Mouse (Mus musculus) olfactory bulb, adult 2 months (tissue): ENCODE measurements at regions not wholly inside any gene's neighbourhood (a gene's known extent, or its start where the extent isn't known, plus 50 kb on each side); places are given as distances from the start of the nearest gene placed in this dataset.

Source experiments
- CTCF ChIP-seq: fragments of 200-500 bp; IDR thresholded peaks from 2 replicates; pipeline ENCODE4 v1.5.1; 2012; ENCODE audit warnings: low read depth, mild to moderate bottlenecking, low read length, moderate library complexity; ENCODE audit not compliant: insufficient read depth
- POLR2A ChIP-seq: fragments of 200-500 bp; IDR thresholded peaks from 2 replicates; pipeline ENCODE4 v1.6.1; 2012; ENCODE audit warnings: mild to moderate bottlenecking, low read depth, low read length, moderate library complexity; ENCODE audit not compliant: insufficient read depth

DNA sequence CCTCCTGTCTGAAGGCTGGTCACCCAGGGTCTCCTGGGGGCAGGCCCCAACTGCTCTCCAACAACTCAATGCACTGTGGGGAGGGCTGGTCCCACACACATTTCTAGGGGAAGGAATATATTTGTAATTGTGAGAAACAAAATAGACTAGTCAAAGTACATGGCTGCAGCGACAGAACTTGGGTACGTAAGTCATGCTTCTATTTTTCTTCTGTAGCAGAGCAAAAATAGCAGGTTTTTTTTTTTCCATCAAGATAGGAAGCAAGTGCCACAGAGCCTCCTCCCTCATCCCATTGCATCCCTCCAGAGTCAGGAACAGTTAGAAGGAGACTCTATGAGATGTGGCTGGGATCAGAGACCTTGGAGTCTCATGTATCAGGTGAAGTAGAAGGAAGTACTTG, 124.9 kb upstream of the Tnr start:
- TF ChIP-seq CTCF (no peak), POLR2A (no peak)
